Mouse (Mus musculus): ENCODE data around the gene Clec16a.

DNA sequence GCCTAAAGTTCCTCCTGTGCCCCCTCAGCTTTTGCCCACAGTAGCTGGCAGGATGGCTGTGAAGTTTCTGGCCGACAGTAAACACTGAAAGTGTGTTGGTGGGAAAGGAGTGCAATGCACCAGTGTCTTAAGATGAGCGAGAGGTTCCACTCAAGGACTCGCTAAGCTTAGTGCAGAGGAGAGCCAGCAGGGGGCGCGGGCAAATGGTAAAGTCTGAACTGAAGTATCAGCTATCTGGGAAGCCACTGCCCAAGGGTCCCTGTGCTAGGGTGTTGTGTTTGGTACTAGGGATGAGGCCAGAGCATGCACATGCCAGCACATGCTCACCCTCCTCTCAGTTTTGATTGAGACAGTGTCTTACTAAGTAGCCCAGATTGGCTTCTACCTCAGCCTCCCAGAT is 94.9 kb downstream of the Clec16a start:
- no peak for TF ChIP-seq POLR2A (IDR thresholded peaks at IDR 0.05; ENCODE audit: borderline replicate concordance, control insufficient read depth, low read depth, low read length)
- peak; percentile 77 for TF ChIP-seq CTCF (IDR thresholded peaks at IDR 0.05; ENCODE audit: control insufficient read depth, insufficient read depth, low read length)
